ENCODE assay signal across 19 mouse cellular contexts in the genomic region with DNA sequence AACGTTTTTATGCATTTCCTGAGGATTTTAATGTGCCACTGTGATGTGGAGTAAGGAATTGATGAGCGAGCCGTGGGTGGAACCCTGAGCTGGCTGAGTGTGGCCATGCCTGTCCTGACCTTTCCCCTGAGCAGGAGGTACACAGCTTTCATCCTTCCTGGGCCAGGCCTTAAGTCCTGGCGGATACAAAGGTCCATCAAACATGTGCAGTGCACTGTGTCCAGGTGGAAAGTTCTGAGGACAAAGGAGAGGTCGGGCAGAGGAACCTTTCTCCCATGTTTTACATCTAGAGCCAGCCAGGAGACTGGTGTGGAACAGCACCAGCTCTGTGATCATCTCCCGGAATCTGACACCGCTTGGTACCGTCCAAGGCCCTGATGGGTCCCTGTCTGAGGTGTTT. TPM values are rescaled to one million over a fixed set of nuclear protein-coding genes. Genes with fewer than 3 reads are reported as not detected.
DNase-seq lines count a peak whose midpoint lies in the region; ATAC-seq and TF ChIP-seq lines count a peak whose summit lies in the region.
"Had no signal": no experiment of that assay in that cellular context is flagged by ENCODE, and none has a peak within 500 bp of the region (broad histone marks: within the 10 kb centered on the region; RNA-seq: fewer than 3 reads in every experiment).

No protein-coding gene starts in this region.

- no peak overlapping the region for H3K9ac ChIP-seq in liver, adult 2 months (ENCODE audit: low read depth, low read length)
- H3K9ac ChIP-seq in liver, embryonic 11.5 days (ENCODE audit: low read depth, low read length), result no peak overlapping the region
- H3K9ac ChIP-seq: embryonic facial prominence, embryonic 13.5 days; forebrain, embryonic 13.5 days; hindbrain, embryonic 12.5 days; liver, embryonic 14.5 days had no signal

- no peaks in the 10 kb centered on the region for H3K79me2 ChIP-seq in liver, adult 2 months (ENCODE audit: control insufficient read depth, insufficient read depth, low read length)

- 23% methylated on average over 8 of the region's 8 CpGs for WGBS in liver, adult 2 months
- WGBS in liver, embryonic 11.5 days, result 78% methylated on average over 8 of the region's 8 CpGs
- WGBS in cerebellum, adult 2 months, result 80% methylated on average over 8 of the region's 8 CpGs

- TF ChIP-seq CTCF in liver, adult 2 months (IDR thresholded peaks at IDR 0.05; ENCODE audit: low read depth, low read length), result no peak
- no peak for TF ChIP-seq CTCF in cerebellum, adult 2 months (IDR thresholded peaks at IDR 0.05; ENCODE audit: borderline replicate concordance, insufficient read depth, low read depth, low read length)

- no peak for ATAC-seq in liver, embryonic 11.5 days (replicated peaks; ENCODE audit: low FRiP score)
- ATAC-seq: forebrain, embryonic 13.5 days had no signal

- peaks cover 26% of the 10 kb centered on the region for H3K4me1 ChIP-seq in liver, adult 2 months (ENCODE audit: control insufficient read depth, insufficient read depth, low read length)
- H3K4me1 ChIP-seq in liver, embryonic 11.5 days (replicated peaks; ENCODE audit: control insufficient read depth, insufficient read depth, low read length), result peaks cover 5% of the 10 kb centered on the region; the same call in 1 of the 2 replicates
- no peaks in the 10 kb centered on the region for H3K4me1 ChIP-seq in cerebellum, adult 2 months (ENCODE audit: control insufficient read depth, insufficient read depth, low read length)
- H3K4me1 ChIP-seq: embryonic facial prominence, embryonic 13.5 days; forebrain, embryonic 13.5 days; hindbrain, embryonic 12.5 days; limb, embryonic 10.5 days had no signal

- no peak overlapping the region for H3K4me2 ChIP-seq in liver, embryonic 11.5 days
- H3K4me2 ChIP-seq: embryonic facial prominence, embryonic 13.5 days; forebrain, embryonic 13.5 days; hindbrain, embryonic 12.5 days had no signal

- peak overlapping the region; percentile 75 for H3K27ac ChIP-seq in liver, adult 2 months (replicated peaks; ENCODE audit: insufficient read depth, low read depth, low read length)
- no peak overlapping the region for H3K27ac ChIP-seq in liver, embryonic 11.5 days (ENCODE audit: low read depth, low read length)
- no peak overlapping the region for H3K27ac ChIP-seq in cerebellum, adult 2 months (ENCODE audit: insufficient read depth, low read length)
- H3K27ac ChIP-seq: embryonic facial prominence, embryonic 13.5 days; forebrain, embryonic 13.5 days; hindbrain, embryonic 12.5 days; limb, embryonic 10.5 days; liver, embryonic 14.5 days; macrophage had no signal

- TF ChIP-seq POLR2A in liver, adult 2 months (IDR thresholded peaks at IDR 0.05; ENCODE audit: extremely low read depth, insufficient read depth, low read length), result no peak
- no peak for TF ChIP-seq POLR2A in cerebellum, adult 2 months (IDR thresholded peaks at IDR 0.05; ENCODE audit: borderline replicate concordance, insufficient read depth, low read length)

- no peaks in the 10 kb centered on the region for H3K36me3 ChIP-seq in liver, adult 2 months (ENCODE audit: control insufficient read depth, insufficient read depth, low read length)
- peaks cover 10% of the 10 kb centered on the region for H3K36me3 ChIP-seq in liver, embryonic 11.5 days (ENCODE audit: control insufficient read depth, insufficient read depth, low read length)

- no peaks in the 10 kb centered on the region for H3K9me3 ChIP-seq in liver, embryonic 11.5 days (ENCODE audit: control insufficient read depth, low read length)
- H3K9me3 ChIP-seq: embryonic facial prominence, embryonic 13.5 days; forebrain, embryonic 13.5 days; hindbrain, embryonic 12.5 days; limb, embryonic 10.5 days had no signal

- no peaks in the 10 kb centered on the region for H3K27me3 ChIP-seq in liver, adult 2 months (ENCODE audit: control insufficient read depth, insufficient read depth, low read length)
- H3K27me3 ChIP-seq in liver, embryonic 11.5 days (replicated peaks; ENCODE audit: control insufficient read depth, insufficient read depth, low read length), result no peaks in the 10 kb centered on the region
- no peaks in the 10 kb centered on the region for H3K27me3 ChIP-seq in cerebellum, adult 2 months (ENCODE audit: control insufficient read depth, insufficient read depth, low read length)
- H3K27me3 ChIP-seq: embryonic facial prominence, embryonic 13.5 days; forebrain, embryonic 13.5 days; hindbrain, embryonic 12.5 days had no signal

- H3K4me3 ChIP-seq in liver, adult 2 months (ENCODE audit: insufficient read depth, low read depth, low read length), result no peak overlapping the region
- no peak overlapping the region for H3K4me3 ChIP-seq in liver, embryonic 11.5 days (ENCODE audit: low read depth, low read length)
- no peak overlapping the region for H3K4me3 ChIP-seq in cerebellum, adult 2 months (replicated peaks; ENCODE audit: insufficient read depth, low read depth, low read length)
- H3K4me3 ChIP-seq: embryonic facial prominence, embryonic 13.5 days; forebrain, embryonic 13.5 days; hindbrain, embryonic 12.5 days; limb, embryonic 10.5 days had no signal

- DNase-seq in liver, adult 2 months (ENCODE audit: extremely low read depth, low read depth, low spot score), result peak; percentile 98
- no peak for DNase-seq in liver, embryonic 11.5 days (ENCODE audit: low spot score)
- DNase-seq in kidney, adult 9 months, result peak; percentile 88
- DNase-seq in kidney, postnatal 14 days, result peak; percentile 62
- DNase-seq in yolk sac, embryonic 10.5 days (ENCODE audit: low spot score), result peak; percentile 61
- no peak for DNase-seq in cerebellum, adult 8-10 months
- no peak for DNase-seq in cerebellum, adult 2 months
- DNase-seq: adrenal gland, adult 8-10 months; cerebellum, adult 11-12 months; cerebellum, postnatal 25 days; gastrocnemius, postnatal 10 days; heart, adult 18-20 months; thymus, postnatal 36 days had no signal

RNA-seq across cellular contexts. Expression of a gene that starts 10.4 kb away (rescaled TPM):
- 994 and 1,028 TPM in 2 replicates for total RNA-seq in liver, adult 2 months (2014; rRNA removed)
- 683 and 720 TPM in 2 replicates for polyA plus RNA-seq in liver, adult 2 months (2012; rRNA removed)
- polyA plus RNA-seq in liver, embryonic 11.5 days (2014; fragmentation: Nextera tagmentation; extraction: Ambion mirVana), result 22.7 and 23.6 TPM in 2 replicates
- 107 and 115 TPM in 2 replicates for polyA plus RNA-seq in cerebellum, adult 2 months (2012; rRNA removed)

RNA-seq across cellular contexts. Expression of a gene that starts 10.6 kb away (rescaled TPM):
- 3.0 and 5.3 TPM in 2 replicates for total RNA-seq in liver, adult 2 months (2014; rRNA removed)
- 2.3 and 3.0 TPM in 2 replicates for polyA plus RNA-seq in liver, adult 2 months (2012; rRNA removed)
- 62.3 and 63.8 TPM in 2 replicates for polyA plus RNA-seq in liver, embryonic 11.5 days (2014; fragmentation: Nextera tagmentation; extraction: Ambion mirVana)
- polyA plus RNA-seq in cerebellum, adult 2 months (2012; rRNA removed), result 55.2 and 56.8 TPM in 2 replicates

RNA-seq across cellular contexts. Expression of a gene that starts 28.6 kb away (rescaled TPM):
- 0.07 and 0.18 TPM in 2 replicates for total RNA-seq in liver, adult 2 months (2014; rRNA removed)
- 0.12 and 0.16 TPM in 2 replicates for polyA plus RNA-seq in liver, adult 2 months (2012; rRNA removed)
- polyA plus RNA-seq in liver, embryonic 11.5 days (2014; fragmentation: Nextera tagmentation; extraction: Ambion mirVana), result 0.56 TPM in 2 replicates
- 1.2 and 1.6 TPM in 2 replicates for polyA plus RNA-seq in cerebellum, adult 2 months (2012; rRNA removed)
- polyA plus RNA-seq: macrophage had no signal

RNA-seq across cellular contexts. Expression of a gene that starts 41.3 kb away (rescaled TPM):
- 5.6 and 9.0 TPM in 2 replicates for total RNA-seq in liver, adult 2 months (2014; rRNA removed)
- 3.6 and 4.5 TPM in 2 replicates for polyA plus RNA-seq in liver, adult 2 months (2012; rRNA removed)
- 20.1 and 23.3 TPM in 2 replicates for polyA plus RNA-seq in liver, embryonic 11.5 days (2014; fragmentation: Nextera tagmentation; extraction: Ambion mirVana)
- polyA plus RNA-seq in cerebellum, adult 2 months (2012; rRNA removed), result 81.1 and 83.0 TPM in 2 replicates

Comparison
In these comparisons a context has a peak if more than half of its experiments do, and no peak if none do; other contexts are left out.
1. DNase-seq: peak in liver, adult 2 months (single experiment), kidney, adult 9 months (single experiment), kidney, postnatal 14 days (single experiment) and yolk sac, embryonic 10.5 days (single experiment); none in liver, embryonic 11.5 days (single experiment), cerebellum, adult 8-10 months (single experiment) and cerebellum, adult 2 months (0 of 2).
2. RNA of a gene that starts 10.6 kb away (polyA plus RNA-seq): 62.3 to 63.8 TPM in liver, embryonic 11.5 days and 55.2 to 56.8 TPM in cerebellum, adult 2 months; 2.3 to 3.0 TPM in liver, adult 2 months; every median in the first group is over 10 times any median in the second.